Mouse (Mus musculus) Muller cell, postnatal 12 days (primary cell): ENCODE results near the gene Ubxn1.
A peak's percentile ranks its signal among the peaks of the same experiment; 100 is the strongest.

Experiments
- DNase-seq: peaks from one replicate; pipeline ENCODE4 v3.0.0-alpha.2; 2015; ENCODE audit errors: inconsistent ontology term

The Ubxn1 gene

DNA sequence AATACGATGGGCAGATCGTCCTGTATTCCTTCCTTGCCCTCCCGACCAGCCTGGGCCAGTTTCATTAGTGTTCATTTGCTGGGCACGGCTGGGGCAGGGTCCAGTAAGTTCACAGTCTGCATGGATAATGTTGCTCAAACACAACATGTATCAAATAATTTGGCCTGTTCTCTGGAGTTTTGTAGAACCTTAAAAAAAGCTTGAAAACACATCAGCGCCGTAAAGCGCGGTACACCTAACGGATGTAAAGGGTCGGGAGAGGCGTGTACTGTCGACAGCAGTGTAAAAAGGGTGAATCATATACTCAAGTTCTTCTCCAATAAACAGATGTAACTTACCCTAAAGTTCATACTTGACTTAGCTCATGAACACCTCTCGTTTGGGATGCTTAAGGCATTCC is 27.3 kb downstream of the Ubxn1 start:
- DNase-seq: no peak

DNA sequence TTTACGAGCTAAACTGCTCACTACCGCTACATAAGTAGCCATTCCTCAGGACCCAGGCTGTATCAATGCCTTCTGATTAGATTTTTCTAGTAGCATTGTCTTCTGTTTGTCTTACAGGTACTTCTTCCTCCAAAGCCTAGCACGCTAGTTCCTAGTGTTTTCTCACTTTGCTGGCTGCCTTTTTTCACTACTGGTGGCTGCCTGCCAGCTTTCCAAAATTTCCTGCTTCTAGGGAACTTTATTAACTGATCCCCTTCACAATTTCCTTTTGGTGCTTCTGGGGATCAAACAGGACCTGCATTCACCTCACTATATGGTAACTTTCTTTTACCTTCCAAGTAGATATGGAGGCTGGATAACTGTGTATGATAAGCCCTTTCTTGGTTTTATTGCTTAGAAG is 27.8 kb downstream of the Ubxn1 start:
- no peak for DNase-seq

DNA sequence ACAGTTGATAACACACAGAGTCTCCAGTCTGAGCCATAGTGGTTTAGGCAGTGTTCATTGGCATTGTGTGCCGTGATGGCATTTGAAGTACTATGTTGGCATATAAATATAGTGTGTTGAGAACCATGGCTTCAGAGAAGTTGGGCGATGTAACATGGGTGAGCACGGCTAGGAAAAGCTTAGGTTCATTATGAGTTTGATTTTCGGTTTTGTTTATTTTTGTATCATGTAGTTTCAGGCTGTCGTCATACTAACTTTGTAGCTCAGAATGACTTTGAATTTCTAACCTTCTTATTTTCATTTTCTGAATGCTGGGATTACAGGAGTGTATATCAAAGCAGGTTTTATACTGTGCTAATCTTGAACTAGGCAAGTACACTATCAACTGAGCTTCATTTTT is 32.1 kb downstream of the Ubxn1 start:
- no peak for DNase-seq

DNA sequence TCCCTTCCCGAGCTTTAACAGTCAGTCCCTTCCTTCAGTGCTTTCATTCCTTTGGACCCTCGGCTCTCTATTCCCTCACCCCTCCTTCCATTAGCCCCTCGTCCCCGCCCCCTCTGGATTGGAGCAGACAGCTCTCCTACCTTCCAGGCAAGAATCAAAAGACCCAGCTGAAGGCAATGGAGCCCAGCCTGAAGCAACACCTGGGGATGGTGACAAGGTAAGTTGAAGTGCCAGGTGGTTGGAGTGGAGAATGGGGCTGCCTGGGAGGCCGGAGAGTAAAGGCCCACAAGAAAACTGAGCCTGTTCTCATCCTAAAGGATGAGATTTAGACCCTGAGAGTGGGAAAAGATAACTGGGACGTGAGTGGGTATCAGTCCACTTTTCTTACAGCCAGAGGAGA is 37.2 kb downstream of the Ubxn1 start:
- no peak for DNase-seq

DNA sequence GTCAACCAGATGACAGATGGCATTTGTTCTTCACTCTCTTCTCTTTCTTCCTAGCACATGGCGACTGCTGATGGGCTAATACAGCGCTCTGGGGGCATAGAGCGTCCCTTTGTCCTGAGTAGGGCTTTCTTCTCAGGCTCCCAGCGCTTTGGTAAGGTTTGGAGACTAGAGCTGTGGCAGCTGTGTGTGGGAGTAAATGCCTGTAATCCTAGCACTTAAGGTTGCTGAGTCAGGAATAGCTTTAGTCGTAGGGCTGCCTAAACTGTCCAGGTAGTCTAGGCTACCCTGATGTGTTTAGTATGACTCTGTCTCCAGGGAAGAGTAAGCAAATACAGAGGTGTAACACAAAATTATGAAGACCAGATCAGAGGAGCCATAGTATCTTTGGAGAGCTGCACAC is 40.5 kb downstream of the Ubxn1 start:
- DNase-seq: no peak

DNA sequence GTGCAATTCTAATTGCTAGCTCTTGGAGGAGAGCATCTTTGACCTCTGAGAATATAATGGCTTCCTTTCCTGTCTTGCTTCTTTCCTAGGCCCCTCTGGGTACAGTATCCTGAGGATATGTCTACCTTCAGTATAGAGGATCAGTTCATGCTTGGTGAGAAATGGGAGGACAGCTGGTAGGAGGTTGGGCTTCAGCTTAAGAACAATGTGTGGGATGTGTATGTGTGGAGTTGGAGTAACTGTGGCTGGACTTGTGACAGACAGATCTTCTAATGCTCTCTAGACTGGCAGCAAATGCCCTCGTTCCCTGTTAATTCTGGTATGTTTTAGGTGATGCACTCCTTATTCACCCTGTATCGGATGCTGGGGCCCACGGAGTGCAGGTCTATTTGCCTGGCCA is 42.9 kb downstream of the Ubxn1 start:
- no peak for DNase-seq

DNA sequence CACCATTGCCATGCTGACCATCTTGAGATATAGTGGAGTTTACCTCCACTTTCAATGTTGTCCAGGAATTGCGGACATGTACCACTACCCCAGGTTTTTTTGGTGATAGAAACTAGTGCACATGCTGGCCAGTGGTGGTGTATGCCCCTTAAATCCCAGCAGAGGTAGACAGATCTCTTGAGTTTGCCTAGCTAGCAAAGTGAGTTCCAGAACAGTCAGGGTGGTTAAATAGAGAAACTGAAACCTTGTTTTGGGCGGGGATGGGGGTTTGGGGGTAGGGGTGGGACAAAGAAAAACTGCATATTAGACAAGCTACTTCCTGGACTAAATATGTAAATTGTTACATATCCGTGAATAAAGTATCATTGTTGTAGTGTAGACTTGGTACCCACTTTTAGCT is 47.7 kb downstream of the Ubxn1 start:
- DNase-seq: no peak

DNA sequence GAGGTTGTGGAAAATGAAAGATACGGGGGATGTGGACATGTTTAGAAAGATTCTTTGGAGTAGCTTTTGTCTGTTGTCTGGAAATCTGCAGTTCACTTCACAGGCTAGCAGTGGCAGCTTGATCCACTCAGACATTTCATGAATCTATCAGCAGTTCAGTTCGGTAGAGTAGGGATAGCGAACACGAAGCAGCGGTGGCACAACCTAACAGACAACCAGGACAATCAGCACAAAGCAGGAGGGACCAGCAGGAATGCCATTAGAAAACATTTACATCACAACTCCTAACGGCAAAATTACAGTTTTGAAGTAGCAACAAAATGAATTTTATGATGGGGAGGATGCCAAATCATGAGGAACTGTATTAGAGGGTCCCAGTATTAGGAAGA is 48.4 kb downstream of the Ubxn1 start:
- no peak for DNase-seq

DNA sequence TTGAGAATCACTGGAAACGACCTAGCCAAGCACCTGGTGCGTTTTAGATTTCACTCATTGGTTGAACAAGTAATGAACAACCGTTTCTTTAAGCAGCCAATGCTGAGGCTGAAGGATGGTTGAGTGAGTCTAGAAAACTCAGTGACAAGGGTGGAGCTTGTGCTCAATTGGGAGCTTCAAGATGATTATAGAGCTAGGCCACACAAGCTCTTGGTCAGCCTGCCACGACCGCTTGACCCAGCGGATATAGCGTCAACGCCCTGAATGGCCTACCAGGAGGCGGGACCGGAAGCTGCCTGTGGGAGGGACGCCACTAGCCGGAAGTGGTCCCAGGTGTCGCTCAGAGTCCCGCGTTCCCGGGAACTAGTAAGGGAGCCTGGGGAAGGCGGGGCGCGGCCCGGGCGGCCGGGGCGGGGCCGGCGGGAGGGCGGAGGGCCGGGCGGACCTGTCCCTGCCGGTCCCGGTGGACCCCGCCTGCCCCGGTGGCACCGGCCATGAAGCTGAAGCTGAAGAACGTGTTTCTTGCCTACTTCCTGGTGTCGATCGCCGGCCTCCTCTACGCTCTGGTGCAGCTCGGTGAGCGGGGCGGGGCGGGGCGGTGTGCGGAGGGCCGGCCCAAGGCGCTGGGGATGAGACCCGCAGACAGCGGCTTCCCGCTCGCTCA is 48.9 kb downstream of the Ubxn1 start, which contains the start of gene B3gat3:
B3gat3 (plus strand) TSS at position 302 of the 664 bp plus-strand sequence.
- peak; percentile 96 for DNase-seq

DNA sequence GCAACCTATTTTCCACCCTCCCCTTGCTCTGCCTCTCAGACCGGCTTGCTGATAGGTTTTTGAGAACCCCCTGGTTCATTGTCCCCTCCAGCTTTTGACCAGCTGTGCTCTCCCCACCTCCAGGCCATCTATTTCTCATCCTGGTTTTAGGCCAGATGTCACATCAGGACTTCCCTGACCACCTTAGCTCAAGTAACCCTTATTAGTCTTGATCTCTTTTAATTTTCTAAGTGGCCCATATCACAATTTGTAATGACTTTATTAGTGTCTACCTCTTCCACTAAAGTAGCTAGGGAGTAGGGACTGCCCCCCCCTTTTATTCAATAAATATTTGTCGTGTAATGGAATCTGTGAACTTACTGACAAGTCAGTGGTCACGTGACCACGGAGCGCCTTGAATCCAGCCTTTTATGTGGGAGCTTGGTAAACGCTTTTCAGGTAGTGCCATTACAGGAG is 49.6 kb downstream of the Ubxn1 start:
- peak; percentile 55 for DNase-seq

DNA sequence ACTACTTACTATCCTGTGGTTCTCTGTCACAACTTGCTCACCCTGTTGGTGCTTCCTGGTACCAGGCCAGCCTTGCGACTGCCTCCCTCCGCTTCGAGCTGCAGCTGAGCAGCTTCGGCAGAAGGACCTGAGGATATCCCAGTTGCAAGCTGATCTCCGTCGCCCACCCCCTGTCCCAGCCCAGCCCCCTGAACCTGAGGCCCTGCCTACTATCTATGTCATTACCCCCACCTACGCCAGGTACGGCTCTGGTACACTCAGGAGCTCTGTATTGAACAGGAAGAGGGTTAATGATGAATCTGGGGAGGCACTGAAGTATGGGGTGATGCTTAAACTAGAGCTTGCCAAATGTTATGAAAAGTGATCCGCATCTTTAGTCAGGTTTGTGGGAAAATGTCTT is 50.4 kb downstream of the Ubxn1 start:
- no peak for DNase-seq
